Mouse (Mus musculus): Measurements from ENCODE around the gene Gpr25. TPM values are rescaled to one million over a fixed set of nuclear protein-coding genes. Genes with fewer than 3 reads are reported as not detected.

Gene Gpr25
- total and polyA plus RNA-seq, 3 experiments = not detected

- H3K9ac ChIP-seq (ENCODE audit: low read depth, low read length) = no peak overlapping the region
- no peaks in the 10 kb centered on the region for H3K27me3 ChIP-seq (ENCODE audit: control insufficient read depth, insufficient read depth, low read length)
- no peak for DNase-seq
- H3K79me2 ChIP-seq (replicated peaks; ENCODE audit: control insufficient read depth, insufficient read depth, low read length) = no peaks in the 10 kb centered on the region
- no peak overlapping the region for H3K27ac ChIP-seq
- no peak overlapping the region for H3K4me3 ChIP-seq
- WGBS = 84% methylated on average over 7 of the region's 7 CpGs
- H3K4me1 ChIP-seq (ENCODE audit: control insufficient read depth, insufficient read depth, low read length) = no peaks in the 10 kb centered on the region
- no peaks in the 10 kb centered on the region; the same call in 1 of the 2 replicates for H3K36me3 ChIP-seq (ENCODE audit: control insufficient read depth, insufficient read depth, low read length)
- intact Hi-C loops (cut with DNase I) = no loop called here
- TF ChIP-seq POLR2A (IDR thresholded peaks at IDR 0.05; ENCODE audit: insufficient read depth, low read depth, low read length) (no peak), EP300 (IDR thresholded peaks at IDR 0.05; ENCODE audit: insufficient read depth, low read depth, low read length) (no peak), CTCF (IDR thresholded peaks at IDR 0.05) (no peak)
Observed at GRCm38 (mm10) chr1:136268224-136268623, 7.6 kb upstream of the Gpr25 start.

DNA sequence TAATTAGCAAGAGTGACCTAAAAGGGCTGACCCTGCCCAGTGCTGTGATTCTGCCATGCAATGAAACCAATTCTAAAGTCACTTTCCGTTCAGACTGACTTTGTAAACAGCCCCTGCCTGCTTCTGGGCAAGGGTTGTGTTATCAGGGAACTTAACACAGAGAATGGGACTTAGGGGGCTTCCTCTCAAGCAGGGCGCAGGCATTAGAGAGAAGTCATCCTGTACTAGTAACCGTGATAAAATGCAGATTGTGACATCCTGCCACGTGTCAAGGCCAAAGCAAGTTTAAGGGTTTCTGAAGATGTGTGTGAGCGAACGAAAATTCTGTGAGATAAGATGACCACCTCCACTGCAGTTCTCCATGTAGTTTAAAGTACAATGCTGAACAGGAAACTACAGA, 5.5 kb upstream of the Gpr25 start:
- TF ChIP-seq CTCF (IDR thresholded peaks at IDR 0.05) (no peak), EP300 (IDR thresholded peaks at IDR 0.05; ENCODE audit: insufficient read depth, low read depth, low read length) (no peak), POLR2A (IDR thresholded peaks at IDR 0.05; ENCODE audit: insufficient read depth, low read depth, low read length) (no peak)
- intact Hi-C loops (cut with DNase I) = no loop called here

DNA sequence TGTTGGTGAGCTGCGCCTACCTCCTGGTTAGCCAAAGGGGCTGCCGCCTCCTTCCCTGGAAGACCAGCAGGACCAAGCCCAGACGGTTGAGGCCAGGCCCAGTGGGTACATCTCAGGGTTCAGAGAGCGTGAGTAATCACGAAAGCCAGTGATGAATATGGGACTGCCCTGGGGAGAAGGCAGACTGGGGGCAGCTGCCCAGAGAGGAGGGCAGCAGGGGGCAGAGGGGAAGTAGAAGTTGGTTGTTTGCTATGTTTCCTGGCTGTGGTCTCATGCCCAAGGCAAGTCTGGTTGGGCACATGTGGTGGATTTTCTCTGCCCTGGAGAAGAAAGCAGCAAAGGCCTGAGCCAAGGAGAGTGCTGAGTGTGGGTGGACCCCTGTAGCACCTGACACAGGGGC, 2.7 kb upstream of the Gpr25 start:
- Histone ChIP-seq H3K4me1 (ENCODE audit: control insufficient read depth, insufficient read depth, low read length) (peaks cover 2% of the 10 kb centered on the region; the same call in 1 of the 2 replicates), H3K27me3 (ENCODE audit: control insufficient read depth, insufficient read depth, low read length) (peaks cover 11% of the 10 kb centered on the region), H3K27ac (no peak overlapping the region), H3K79me2 (replicated peaks; ENCODE audit: control insufficient read depth, insufficient read depth, low read length) (no peaks in the 10 kb centered on the region), H3K9ac (ENCODE audit: low read depth, low read length) (no peak overlapping the region), H3K4me3 (no peak overlapping the region), H3K36me3 (ENCODE audit: control insufficient read depth, insufficient read depth, low read length) (no peaks in the 10 kb centered on the region)
- intact Hi-C loops (cut with DNase I) = no loop called here
- no peak for DNase-seq
- TF ChIP-seq CTCF (IDR thresholded peaks at IDR 0.05) = no peak
- no peak for TF ChIP-seq EP300 (IDR thresholded peaks at IDR 0.05; ENCODE audit: insufficient read depth, low read depth, low read length)
- TF ChIP-seq POLR2A (IDR thresholded peaks at IDR 0.05; ENCODE audit: insufficient read depth, low read depth, low read length) = no peak
- WGBS = 85% methylated on average over 5 of the region's 5 CpGs

More for the DNA sequence above, 5.5 kb upstream of the Gpr25 start:
- Histone ChIP-seq H3K27ac (no peak overlapping the region), H3K79me2 (replicated peaks; ENCODE audit: control insufficient read depth, insufficient read depth, low read length) (no peaks in the 10 kb centered on the region), H3K27me3 (ENCODE audit: control insufficient read depth, insufficient read depth, low read length) (no peaks in the 10 kb centered on the region), H3K36me3 (ENCODE audit: control insufficient read depth, insufficient read depth, low read length) (no peaks in the 10 kb centered on the region), H3K4me3 (no peak overlapping the region), H3K4me1 (ENCODE audit: control insufficient read depth, insufficient read depth, low read length) (no peaks in the 10 kb centered on the region), H3K9ac (ENCODE audit: low read depth, low read length) (no peak overlapping the region)
- no peak for DNase-seq
- 30% methylated on average over 6 of the region's 6 CpGs for WGBS

DNA sequence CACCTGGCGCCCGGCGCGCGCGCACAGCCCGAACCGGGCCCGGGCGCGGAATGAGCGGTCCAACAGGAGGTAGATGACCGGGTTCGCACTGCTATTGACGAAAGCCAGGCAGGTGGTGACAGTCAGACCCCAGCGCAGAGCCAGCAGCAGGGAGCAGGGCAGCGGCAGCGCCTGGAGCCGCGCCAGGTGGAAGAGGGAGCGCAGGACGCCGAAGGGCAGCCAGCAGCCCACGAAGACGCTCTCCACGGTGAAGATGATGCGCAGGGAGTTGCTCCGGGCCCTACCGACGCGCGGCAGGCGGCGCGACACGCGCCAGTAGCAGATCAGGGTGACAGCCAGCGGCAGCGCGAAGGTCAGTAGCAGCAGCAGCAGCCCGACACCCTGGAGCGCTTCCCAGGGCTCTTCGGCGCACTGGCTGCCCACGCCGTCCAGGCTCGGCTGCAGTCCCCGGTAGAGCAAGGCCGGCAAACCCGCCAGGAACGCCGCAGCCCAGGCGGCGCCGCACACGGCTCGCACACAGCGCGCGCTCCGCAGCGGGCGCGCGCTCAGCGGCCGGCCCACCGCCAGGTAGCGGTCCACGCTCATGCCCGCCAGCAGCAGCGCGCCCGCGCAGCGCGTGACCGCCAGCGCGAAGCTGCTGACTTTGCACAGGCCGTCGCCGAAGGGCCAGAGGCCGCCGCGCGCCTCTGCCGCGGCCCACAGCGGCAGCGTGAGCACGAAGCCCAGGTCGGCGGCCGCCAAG, 609 bp downstream of the Gpr25 start:
- DNase-seq = peak; percentile 53 to 69
- Histone ChIP-seq H3K36me3 (ENCODE audit: control insufficient read depth, insufficient read depth, low read length) (no peaks in the 10 kb centered on the region), H3K4me3 (peak overlapping the region; percentile 42), H3K27ac (no peak overlapping the region), H3K9ac (ENCODE audit: low read depth, low read length) (peak overlapping the region; percentile 49), H3K27me3 (ENCODE audit: control insufficient read depth, insufficient read depth, low read length) (peaks cover 11% of the 10 kb centered on the region), H3K4me1 (ENCODE audit: control insufficient read depth, insufficient read depth, low read length) (peaks cover 2% of the 10 kb centered on the region; the same call in 1 of the 2 replicates), H3K79me2 (replicated peaks; ENCODE audit: control insufficient read depth, insufficient read depth, low read length) (no peaks in the 10 kb centered on the region)
- under 1% methylated on average over 94 of the region's 95 CpGs for WGBS
- intact Hi-C loops (cut with DNase I) = no loop called here
- TF ChIP-seq POLR2A (IDR thresholded peaks at IDR 0.05; ENCODE audit: insufficient read depth, low read depth, low read length) (no peak), CTCF (IDR thresholded peaks at IDR 0.05) (no peak), EP300 (IDR thresholded peaks at IDR 0.05; ENCODE audit: insufficient read depth, low read depth, low read length) (no peak)

DNA sequence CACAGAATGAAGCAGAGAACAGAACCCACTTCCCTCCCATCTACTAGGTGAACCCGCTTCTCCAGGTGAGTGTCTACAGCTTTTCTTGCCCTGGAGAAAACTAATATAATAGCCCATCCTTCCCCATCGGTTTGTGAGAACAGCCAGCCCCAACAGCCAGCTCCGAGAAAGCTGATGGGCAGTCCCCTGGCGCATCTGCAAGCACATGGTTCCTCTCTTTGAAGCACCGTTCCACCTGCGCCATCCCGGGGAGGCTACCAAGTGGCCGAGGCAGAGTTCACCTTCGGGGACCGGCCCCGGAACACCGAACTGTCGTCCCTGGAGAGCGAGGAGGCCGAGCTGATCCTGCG, 1.2 kb downstream of the Gpr25 start:
- TF ChIP-seq CTCF (IDR thresholded peaks at IDR 0.05) (no peak), POLR2A (IDR thresholded peaks at IDR 0.05; ENCODE audit: insufficient read depth, low read depth, low read length) (no peak), EP300 (IDR thresholded peaks at IDR 0.05; ENCODE audit: insufficient read depth, low read depth, low read length) (no peak)
- intact Hi-C loops (cut with DNase I) = no loop called here
- no peak for DNase-seq
- Histone ChIP-seq H3K4me1 (ENCODE audit: control insufficient read depth, insufficient read depth, low read length) (peaks cover 2% of the 10 kb centered on the region; the same call in 1 of the 2 replicates), H3K27me3 (ENCODE audit: control insufficient read depth, insufficient read depth, low read length) (peaks cover 11% of the 10 kb centered on the region), H3K9ac (ENCODE audit: low read depth, low read length) (no peak overlapping the region), H3K27ac (no peak overlapping the region), H3K36me3 (ENCODE audit: control insufficient read depth, insufficient read depth, low read length) (no peaks in the 10 kb centered on the region), H3K4me3 (no peak overlapping the region), H3K79me2 (replicated peaks; ENCODE audit: control insufficient read depth, insufficient read depth, low read length) (no peaks in the 10 kb centered on the region)
- 5% methylated on average over 16 of the region's 16 CpGs for WGBS

GRCm38 (mm10) chr1:136258495-136258894, 2.2 kb downstream of the Gpr25 start:
- H3K4me1 ChIP-seq (ENCODE audit: control insufficient read depth, insufficient read depth, low read length) = peaks cover 2% of the 10 kb centered on the region; the same call in 1 of the 2 replicates
- DNase-seq = no peak
- no peak overlapping the region for H3K9ac ChIP-seq (ENCODE audit: low read depth, low read length)
- no peaks in the 10 kb centered on the region for H3K36me3 ChIP-seq (ENCODE audit: control insufficient read depth, insufficient read depth, low read length)
- intact Hi-C loops (cut with DNase I) = no loop called here
- whole genome bisulfite sequencing = 67% methylated on average over 9 of the region's 9 CpGs
- no peak overlapping the region for H3K4me3 ChIP-seq
- H3K27ac ChIP-seq = no peak overlapping the region
- peaks cover 11% of the 10 kb centered on the region for H3K27me3 ChIP-seq (ENCODE audit: control insufficient read depth, insufficient read depth, low read length)
- H3K79me2 ChIP-seq (replicated peaks; ENCODE audit: control insufficient read depth, insufficient read depth, low read length) = no peaks in the 10 kb centered on the region
- no peak for TF ChIP-seq POLR2A (IDR thresholded peaks at IDR 0.05; ENCODE audit: insufficient read depth, low read depth, low read length)
- TF ChIP-seq EP300 (IDR thresholded peaks at IDR 0.05; ENCODE audit: insufficient read depth, low read depth, low read length) = no peak
- TF ChIP-seq CTCF (IDR thresholded peaks at IDR 0.05) = no peak
